Mouse (Mus musculus): ENCODE measurements around the gene Cnga3.

Cnga3 gene

DNA sequence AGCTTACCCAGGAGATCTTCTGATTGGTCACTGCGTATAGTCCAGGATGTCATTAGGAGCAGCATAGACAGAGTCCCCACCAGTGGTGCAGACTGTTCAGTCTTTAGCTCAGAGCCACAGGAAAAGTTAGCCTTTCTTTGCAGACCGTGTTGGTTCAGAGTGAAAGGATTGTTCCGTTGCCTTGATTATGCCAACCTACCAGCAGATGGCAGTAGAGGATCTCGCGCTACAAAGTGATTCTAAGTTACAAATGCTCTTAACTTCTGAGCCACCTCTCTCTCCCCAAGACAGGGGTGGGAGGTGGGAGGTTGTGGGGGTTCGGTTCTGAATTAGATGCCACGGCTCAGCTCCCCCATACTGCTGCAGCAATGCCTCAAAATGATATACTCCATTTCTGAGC is 58.2 kb downstream of the Cnga3 start:
- in situ Hi-C loops (cut with MboI; ENCODE audit: unreplicated experiment in 2 of 2) = loop anchor here (5.0 to 25.0 kb wide), 9 partner anchors 130 to 1515 kb away; partner anchors contain the start of gene Tsga10 (in 2 of the 2)

- in situ Hi-C loops (cut with MboI; ENCODE audit: unreplicated experiment in 2 of 2) = no loop called here
Measured at GRCm38 (mm10) chr1:37286556-37286955, 72.3 kb downstream of the Cnga3 start.

DNA sequence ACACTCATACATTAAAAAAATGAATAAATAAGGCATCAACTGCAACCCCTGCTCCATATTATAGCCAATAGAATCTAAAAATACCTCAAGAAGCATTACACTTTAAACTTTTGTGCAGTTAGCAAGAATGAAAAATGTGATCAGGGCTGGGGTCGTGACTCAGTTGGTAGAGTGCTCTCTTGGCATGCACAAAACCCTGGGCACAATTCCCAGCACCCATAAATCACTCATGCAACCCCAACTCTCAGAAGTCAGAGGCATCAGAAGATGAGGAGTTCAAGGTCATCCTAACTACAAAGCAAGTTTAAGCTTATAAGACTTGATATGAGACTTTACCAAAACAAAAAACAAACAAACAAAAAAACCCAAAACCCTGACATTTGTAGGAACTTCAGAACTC is 73.5 kb downstream of the Cnga3 start:
- in situ Hi-C loops (cut with MboI; ENCODE audit: unreplicated experiment in 2 of 2) = no loop called here

DNA sequence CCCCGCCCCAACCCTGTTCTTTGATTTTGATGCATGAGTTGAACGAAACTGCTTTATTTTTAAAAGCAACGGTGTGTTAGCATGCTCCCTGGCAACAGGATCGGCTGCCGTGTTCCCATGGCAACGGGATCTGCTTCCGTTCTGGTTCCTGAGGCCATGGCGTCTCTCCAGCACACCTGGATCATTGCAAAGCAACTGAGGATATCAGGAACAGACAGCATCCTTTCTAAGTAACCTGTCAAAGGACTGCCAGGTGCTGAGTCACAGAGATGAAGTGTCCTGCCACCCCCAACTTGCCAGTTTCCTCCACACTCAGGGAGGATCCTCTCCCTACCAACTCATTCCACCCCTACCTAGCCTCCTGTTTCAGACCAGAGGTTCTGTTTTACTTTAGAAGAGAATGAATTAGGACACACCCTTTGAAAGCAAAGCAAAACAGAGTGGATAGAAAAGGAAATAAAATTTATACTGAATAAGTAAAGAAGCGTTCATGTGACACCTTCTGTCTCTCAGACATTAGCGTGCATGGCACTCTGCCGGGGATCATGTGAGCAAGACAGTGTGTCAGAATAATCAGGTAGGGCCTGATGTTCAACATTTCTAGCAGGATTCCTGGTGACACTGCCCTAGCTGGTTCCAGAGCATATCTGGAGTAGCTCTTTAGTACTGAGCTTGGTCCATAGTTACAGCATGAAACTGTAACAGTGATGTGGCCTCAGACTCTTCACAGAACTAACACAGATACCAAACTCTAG is 74.1 kb downstream of the Cnga3 start:
- in situ Hi-C loops (cut with MboI; ENCODE audit: unreplicated experiment in 2 of 2) = no loop called here

DNA sequence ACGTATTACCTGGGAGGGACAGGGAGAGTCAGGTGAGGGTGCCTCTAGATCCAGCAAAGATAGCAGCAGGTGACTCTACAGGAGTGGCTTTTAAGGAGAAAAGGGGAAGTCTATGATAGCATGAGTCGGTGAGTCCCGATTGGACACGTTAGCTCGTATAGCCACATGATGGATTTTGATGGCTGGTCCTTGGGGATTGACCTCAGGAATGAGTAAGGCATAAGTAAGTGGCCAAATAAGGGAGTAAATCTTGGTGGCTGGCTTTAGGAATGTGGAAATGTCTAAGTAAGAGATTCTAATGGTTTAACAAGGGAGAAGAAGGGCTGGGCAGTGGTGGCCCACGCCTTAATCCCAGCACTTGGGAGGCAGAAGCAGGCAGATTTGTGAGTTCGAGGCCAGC is 74.7 kb downstream of the Cnga3 start:
- in situ Hi-C loops (cut with MboI; ENCODE audit: unreplicated experiment in 2 of 2) = no loop called here

DNA sequence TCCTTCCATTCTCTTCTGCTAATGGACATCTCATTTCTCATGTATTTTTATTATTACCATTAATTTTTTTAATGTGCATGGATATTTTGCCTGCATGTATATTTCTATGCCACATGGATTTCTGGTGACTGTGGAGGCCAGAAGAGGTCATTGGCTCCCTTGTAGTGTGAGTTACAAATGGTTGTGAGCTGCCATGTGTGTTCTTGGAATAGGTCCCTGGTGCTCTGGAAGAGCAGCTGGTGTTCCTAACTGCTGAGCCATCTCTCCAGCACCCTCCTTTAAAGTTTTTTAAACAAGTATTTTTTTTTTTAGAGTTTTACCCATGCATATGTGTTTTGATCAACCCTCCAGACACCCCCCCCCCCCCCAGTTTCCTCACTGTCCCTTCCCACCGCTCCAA is 82.2 kb downstream of the Cnga3 start:
- in situ Hi-C loops (cut with MboI; ENCODE audit: unreplicated experiment in 2 of 2) = no loop called here

DNA sequence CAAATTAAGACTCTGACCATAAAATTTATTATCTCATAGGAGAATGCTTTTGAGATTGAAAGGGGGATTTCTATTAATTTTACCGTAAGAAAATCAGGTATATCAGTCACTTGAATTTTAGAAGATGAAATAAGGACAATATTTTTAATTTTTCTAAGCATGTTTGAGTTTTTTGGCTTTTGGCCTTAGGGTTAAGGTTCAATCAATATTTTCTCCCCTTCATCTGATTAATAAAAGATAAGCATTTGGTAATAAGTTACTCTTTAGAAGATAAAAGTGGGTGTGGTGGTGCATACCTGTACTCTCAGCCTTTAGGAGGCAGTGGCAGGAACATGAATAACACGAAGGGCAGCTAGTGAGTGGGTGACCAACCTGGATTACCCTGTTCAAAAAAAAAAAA is 84.7 kb downstream of the Cnga3 start:
- in situ Hi-C loops (cut with MboI; ENCODE audit: unreplicated experiment in 2 of 2) = no loop called here

DNA sequence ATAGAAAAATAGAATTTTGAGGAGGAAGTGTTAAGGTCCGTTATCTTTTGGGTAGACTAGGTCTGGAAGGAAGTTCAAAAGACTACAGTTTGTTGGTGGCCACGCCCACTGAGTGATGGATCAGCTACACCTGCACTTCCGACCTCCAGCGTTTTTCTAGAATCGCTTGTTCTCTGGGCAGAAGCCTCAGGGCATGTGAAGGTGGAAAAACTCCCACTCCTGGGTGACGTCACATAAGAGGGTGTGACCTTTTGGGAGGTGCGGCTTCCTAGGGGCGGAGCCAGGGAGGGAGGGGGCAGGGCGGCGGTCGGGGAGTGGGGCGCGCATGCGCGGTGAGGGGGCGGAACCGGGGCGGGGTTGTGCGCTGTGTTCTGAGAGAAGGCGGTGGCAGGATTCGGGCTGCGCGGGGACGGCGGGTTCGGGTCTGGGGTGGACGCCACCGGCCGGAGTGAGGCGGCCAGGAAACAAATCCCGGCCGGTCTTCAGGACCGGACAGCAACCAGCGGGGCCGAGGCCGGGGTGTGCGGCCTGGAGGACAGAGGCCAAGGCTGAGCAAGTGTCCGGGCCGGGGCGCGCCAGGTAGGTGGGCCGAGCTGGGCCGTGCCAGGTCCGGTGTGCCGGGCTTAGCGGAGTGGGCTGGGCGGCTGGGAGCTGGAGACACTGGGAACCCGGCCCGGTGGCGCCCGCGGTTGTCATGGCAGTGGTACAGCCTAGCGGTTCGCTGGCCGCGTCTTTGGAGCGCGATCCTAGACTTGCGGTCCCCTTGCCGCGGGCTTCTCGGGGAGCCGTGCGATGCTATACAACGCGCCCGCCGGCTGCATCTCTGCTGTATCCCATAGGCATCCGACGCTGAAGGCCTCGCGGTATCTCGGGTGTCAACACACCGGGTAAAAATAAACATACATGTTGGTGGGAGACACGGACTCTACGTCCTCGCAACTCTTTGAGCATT is 85.6 kb downstream of the Cnga3 start, which contains the start of gene Inpp4a:
Inpp4a (plus strand) TSS at position 326 of the 952 bp plus-strand sequence.
- in situ Hi-C loops (cut with MboI; ENCODE audit: unreplicated experiment in 2 of 2) = no loop called here

DNA sequence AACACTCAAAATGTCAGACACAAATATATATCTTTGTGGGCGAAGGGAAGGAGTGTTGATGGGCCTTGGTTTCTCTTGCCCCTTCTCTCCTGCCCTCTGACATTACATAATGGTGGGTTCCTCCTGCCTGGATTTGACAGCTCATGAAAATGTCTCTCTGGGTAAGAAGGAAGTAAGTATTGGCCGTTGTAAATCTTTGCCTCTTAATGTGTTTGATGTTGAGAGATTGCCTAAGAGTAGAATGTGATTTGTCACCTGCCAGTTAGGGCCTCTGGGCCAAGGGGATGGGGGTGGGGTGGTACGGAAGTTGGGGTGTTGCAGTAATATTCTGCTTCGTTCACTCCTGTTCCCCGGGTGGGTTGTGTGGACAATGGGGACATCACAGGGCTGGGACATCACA is 86.4 kb downstream of the Cnga3 start:
- in situ Hi-C loops (cut with MboI; ENCODE audit: unreplicated experiment in 2 of 2) = no loop called here

GRCm38 (mm10) chr1:37302801-37303200 is 88.6 kb downstream of the Cnga3 start:
- in situ Hi-C loops (cut with MboI; ENCODE audit: unreplicated experiment in 2 of 2) = no loop called here

DNA sequence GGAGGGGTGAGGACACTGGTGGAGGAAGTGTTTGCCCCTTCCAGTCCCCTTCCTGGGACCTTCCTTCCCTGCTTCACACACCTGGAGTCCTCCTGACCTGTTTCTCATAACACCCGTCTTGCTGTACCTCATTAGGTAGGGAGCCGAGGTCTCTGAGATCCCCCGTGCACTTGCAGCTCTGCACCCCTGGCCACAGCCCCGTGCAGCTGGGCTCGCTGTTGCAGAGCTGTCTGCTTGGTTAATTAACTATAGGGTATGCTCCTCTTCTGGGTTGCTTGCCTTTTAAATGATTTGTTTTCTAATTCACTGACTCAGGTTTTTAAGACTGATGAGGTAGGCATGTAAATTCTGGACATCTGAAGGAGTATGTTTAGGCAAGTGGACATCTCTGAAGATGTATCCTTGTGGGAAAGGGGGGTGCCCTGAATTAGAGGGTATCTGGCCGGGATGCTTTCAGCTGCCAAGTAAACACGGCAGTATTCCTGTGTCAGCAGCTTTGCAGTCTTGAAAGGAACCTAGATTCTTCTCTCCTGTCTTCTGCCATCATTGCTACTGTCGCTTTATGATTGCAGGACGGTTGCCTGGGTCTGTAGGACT is 91.6 kb downstream of the Cnga3 start:
- in situ Hi-C loops (cut with MboI; ENCODE audit: unreplicated experiment in 2 of 2) = no loop called here

DNA sequence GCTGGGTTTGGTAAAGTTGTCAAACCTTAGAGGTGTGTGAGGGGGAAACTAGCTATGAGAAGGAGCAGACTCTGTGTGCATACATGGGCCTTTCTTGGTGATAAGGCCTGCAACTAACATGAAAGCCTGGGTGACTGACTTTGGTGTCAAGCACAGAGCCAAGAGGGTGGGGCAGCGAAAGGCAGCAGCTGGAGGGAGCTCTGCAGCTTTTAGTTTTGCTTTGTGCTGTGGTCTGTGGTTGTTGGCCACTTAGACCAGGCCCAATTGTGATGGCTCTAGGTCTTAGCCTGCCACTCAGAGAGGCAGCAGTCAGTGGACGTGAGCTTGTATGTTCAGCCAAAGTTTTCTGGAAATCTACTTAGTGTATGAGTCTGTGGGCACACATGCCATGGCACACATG is 93.4 kb downstream of the Cnga3 start:
- in situ Hi-C loops (cut with MboI; ENCODE audit: unreplicated experiment in 2 of 2) = no loop called here

GRCm38 (mm10) chr1:37308021-37308742 is 93.9 kb downstream of the Cnga3 start:
- in situ Hi-C loops (cut with MboI; ENCODE audit: unreplicated experiment in 2 of 2) = no loop called here

DNA sequence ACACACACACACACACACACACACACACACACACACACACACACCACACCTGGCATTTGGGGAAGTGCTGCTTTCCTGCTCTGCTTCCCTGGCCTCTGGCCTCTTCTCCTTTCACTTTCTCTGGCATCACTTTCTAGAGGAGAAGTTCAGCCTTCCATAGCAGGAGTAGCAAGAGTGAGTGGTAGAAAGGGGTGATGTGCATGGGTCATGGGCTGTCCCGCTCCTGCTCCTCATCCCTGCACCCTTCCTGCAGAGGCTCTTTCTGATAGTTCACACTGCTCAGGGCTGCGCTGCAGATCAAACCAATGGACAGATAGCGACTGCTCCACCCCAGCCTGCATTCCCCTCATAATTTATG is 94.5 kb downstream of the Cnga3 start:
- in situ Hi-C loops (cut with MboI; ENCODE audit: unreplicated experiment in 2 of 2) = no loop called here

DNA sequence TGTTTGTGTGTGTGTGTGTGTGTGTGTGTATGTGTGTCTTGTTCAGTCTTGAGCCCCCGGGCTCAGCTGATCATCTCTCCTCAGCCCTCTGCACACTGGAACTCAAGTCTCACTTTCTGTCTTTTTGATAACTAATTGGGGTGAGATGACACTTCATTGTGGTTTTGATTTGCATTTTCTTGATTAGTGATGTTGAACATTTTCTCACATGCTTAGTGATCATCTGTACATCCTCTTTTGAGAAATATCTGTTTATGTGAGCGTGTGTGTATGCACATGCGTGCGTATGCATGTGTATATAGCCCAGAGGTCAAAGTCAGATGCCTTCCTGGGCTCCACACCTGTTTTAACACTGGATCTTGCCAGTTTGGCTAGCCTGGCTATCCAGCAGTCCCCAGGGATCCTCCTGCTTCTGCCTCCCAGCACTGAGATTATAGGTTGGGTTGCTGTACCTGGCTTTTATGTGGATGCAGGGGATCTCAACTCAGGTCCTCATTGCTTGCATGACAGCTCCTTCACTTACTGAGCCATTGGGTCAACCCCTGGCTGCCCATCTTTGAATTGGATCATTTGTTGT is 95.8 kb downstream of the Cnga3 start:
- in situ Hi-C loops (cut with MboI; ENCODE audit: unreplicated experiment in 2 of 2) = no loop called here

All from v-Abl transformed pro-B cells (cell line).